Mouse (Mus musculus) v-Abl transformed pro-B cells (cell line): ENCODE results near the gene Vav3.
"Not testable (repeated sequence)": the region's sequence is repeated elsewhere in the genome, so short reads cannot be mapped to it uniquely, and the experiment has no call there.

ENCODE experiments used
- in situ Hi-C, 2 experiments: fragments of 400-800 bp; cut with MboI; formaldehyde crosslinking; loops; one replicate each; pipeline ENCODE4 v1.15.1; 2025; ENCODE audit not compliant: unreplicated experiment in 2 of 2

The Vav3 gene

GRCm38 (mm10) chr3:109438552-109438951 lies 98.1 kb downstream of the Vav3 start:
- in situ Hi-C loops, result no loop called here

DNA sequence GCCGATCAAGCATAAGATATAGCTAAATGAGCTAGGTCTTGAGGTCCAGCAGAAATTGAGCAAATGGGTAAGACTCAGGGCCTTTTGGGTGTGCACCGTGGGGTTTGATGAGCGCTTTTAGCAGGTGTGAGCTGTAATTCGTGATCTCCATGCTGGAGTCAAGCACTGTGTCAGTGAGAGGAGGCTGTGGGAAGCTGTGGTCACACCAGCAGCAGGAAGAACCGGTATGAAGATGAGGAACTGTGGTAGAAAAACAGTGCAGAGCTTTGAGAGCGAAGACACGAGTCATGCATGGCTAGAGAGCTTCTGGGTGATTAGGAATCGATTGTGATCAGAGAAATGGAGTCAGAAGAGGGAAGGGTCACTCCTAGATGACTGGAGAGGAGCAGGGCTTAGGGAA lies 98.8 kb downstream of the Vav3 start:
- in situ Hi-C loops, result no loop called here

DNA sequence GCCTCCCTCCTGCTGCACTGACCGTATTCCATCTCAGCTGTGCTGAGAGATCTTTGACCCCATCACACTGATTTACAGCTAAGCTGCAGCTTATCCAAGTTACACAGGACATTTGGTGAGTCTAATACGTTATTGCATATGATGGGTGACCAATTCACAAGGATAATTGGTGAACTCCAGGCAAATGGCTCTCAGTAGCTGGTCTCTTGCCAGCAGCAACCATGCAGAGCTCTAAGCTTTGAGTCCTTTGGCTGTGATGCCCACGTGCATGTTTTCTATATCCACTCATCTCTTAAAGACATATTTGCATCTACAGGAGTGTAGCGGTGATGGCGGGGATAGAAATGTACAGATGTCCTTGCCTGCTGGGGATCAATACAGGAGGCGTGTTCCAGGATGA lies 99.5 kb downstream of the Vav3 start:
- in situ Hi-C loops, result no loop called here

DNA sequence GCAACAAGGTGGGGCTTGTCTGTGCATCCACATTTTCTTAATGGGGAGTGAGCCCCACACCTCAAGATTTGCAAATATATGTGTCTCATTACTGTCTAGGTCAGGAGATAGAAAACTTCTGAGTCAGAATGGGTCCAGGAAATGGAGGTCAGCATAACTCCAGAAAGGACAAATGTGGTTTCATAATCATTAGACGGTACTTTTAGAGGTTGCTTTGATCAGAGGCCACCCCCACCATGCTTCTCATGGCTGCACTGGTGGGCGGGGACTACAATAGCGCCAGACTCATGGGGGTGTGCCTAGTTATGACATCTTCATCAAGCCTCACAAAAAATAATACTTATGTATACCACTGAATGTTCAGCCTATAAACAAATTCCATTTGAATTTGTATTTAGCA lies 103.6 kb downstream of the Vav3 start:
- in situ Hi-C loops, result no loop called here

- in situ Hi-C loops, result no loop called here
Measured at GRCm38 (mm10) chr3:109446903-109447302, 106.5 kb downstream of the Vav3 start.

GRCm38 (mm10) chr3:109448249-109448648 lies 107.8 kb downstream of the Vav3 start:
- in situ Hi-C loops, result not testable (repeated sequence)

DNA sequence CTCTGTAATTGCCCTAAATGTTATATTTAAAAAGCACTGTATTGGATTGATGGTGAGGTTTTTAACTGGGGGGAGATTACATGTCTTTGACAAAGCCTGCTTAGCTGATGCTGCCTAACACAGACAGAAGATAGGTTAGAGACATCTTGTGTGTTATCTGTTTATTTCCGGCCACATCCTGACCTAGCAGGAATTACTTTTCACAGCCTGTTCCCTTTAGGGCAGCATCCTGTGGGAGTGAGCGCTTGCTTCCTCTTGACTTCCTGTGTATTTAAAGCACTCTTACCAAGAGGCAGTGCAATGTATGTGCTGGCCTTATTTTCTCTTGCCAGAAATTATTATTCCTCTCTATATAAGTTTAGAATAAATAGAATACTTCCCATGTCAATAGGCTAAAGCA lies 111.5 kb downstream of the Vav3 start:
- in situ Hi-C loops, result no loop called here

DNA sequence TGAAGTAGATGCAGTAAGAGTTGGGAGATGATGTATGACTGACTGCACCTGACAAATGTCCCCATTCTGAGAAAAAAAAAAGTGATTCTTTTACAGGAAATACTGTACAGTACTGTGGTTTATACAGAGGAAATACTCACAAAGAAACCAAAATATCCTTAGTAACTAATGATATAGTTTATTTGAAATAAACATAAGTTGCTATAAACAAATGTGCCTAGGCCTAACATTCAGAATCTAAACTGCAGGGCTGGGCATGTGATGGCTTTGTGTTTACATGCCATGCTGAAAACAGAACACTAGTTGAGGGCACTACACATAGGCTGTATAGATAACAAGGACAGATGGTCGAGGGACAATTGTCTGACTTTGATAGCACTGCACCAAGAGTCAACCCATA lies 114.2 kb downstream of the Vav3 start:
- in situ Hi-C loops, result no loop called here

GRCm38 (mm10) chr3:109456340-109456739 lies 115.9 kb downstream of the Vav3 start:
- in situ Hi-C loops, result no loop called here

GRCm38 (mm10) chr3:109463684-109464083 lies 123.2 kb downstream of the Vav3 start:
- in situ Hi-C loops, result no loop called here

- in situ Hi-C loops, result no loop called here
Measured at GRCm38 (mm10) chr3:109464600-109464999, 124.1 kb downstream of the Vav3 start.

DNA sequence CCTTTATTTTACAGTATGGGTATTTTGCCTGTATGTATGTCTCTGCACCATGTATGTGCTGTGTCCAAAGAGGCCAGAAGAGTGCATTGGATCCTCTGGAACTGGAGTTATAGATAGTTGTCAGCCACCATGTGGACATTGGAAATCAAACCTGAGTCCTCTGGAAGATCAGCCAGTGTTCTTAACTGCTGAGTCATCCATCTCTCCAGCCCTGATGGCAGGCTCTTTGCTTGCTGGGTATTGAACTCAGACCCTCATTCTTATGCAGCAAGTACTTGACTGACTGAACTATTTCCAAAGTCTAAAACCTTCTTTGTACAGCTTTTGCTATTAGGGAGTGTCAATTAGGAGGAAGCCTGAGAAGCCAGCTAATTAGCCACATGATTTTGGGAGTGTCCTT lies 126.1 kb downstream of the Vav3 start:
- in situ Hi-C loops, result no loop called here

- in situ Hi-C loops, result no loop called here
Measured at GRCm38 (mm10) chr3:109467288-109467687, 126.8 kb downstream of the Vav3 start.

- in situ Hi-C loops, result no loop called here
Measured at GRCm38 (mm10) chr3:109469465-109469864, 129.0 kb downstream of the Vav3 start.

- in situ Hi-C loops, result no loop called here
Measured at GRCm38 (mm10) chr3:109470651-109471255, 130.3 kb downstream of the Vav3 start.

GRCm38 (mm10) chr3:109476521-109476920 lies 136.1 kb downstream of the Vav3 start:
- in situ Hi-C loops, result loop anchor here (25.0 kb wide), 5 partner anchors 414 to 1014 kb away; partner anchors contain the start of genes 1700013F07Rik (in 1 of the 2) and 5330417C22Rik (in 1 of the 2)

DNA sequence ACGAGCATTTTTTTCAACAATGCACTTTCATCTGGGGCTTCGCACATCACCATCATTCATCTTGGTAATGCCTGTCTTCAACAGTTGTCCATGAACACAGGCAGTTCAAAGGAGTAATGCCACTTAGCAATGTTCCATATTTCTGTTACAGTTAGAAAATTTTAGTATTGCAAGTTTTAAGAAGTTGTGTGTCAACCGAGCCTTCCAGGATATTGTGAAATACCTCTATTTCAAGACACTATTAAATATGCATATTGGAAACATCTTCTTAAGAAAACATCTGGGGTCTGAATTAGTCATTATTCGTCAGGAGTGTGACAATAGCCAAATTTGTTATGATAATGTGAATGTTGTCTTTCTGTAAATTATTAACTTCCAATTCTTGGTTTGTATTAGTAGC lies 137.8 kb downstream of the Vav3 start:
- in situ Hi-C loops, result loop anchor here (25.0 kb wide), 5 partner anchors 416 to 1016 kb away; partner anchors contain the start of genes 1700013F07Rik (in 1 of the 2) and 5330417C22Rik (in 1 of the 2)

DNA sequence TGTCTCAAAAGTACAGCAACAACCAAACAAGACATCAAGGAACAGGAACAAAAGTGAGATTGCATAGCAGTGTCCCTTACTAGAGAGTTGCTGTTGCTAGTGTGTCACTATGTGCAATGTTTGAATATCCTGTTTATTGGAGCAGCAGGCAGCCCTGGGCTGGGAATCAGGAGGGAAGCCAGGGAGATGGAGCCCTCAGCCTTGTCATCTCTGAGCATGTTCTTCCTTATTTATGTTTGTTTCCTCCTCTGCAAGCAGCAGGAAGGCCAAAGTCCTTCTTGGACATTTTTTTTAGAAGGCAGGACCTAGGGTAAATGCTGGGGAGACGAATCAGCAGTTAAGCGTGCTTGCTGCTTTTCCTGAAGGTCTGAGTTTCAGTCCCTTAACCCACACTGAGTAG lies 140.2 kb downstream of the Vav3 start:
- in situ Hi-C loops, result loop anchor here (25.0 kb wide), 5 partner anchors 418 to 1018 kb away; partner anchors contain the start of genes 1700013F07Rik (in 1 of the 2) and 5330417C22Rik (in 1 of the 2)

DNA sequence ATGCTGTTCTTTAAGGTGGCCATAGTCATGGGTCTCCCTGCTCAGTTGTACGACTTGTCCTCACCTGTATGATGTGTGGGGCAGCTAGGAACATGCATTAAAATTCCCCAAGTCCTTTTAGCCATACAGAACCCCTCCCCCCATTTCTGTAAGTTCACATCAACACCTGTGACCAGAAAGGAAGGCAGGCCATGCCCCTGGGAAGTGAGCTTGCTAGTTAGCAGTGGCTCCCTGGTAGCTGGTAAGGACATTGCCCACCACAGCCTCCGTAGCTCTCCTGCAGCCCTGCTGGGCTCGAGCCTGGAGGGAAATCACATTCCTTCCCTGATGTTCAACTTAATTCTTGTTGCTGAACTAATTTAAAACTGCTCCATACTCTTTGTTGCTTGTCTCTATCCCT lies 146.3 kb downstream of the Vav3 start:
- in situ Hi-C loops, result loop anchor here (25.0 kb wide), 5 partner anchors 424 to 1024 kb away; partner anchors contain the start of genes 1700013F07Rik (in 1 of the 2) and 5330417C22Rik (in 1 of the 2)

- in situ Hi-C loops, result loop anchor here (25.0 kb wide), 5 partner anchors 426 to 1026 kb away; partner anchors contain the start of genes 1700013F07Rik (in 1 of the 2) and 5330417C22Rik (in 1 of the 2)
Measured at GRCm38 (mm10) chr3:109487823-109488222, 147.4 kb downstream of the Vav3 start.

DNA sequence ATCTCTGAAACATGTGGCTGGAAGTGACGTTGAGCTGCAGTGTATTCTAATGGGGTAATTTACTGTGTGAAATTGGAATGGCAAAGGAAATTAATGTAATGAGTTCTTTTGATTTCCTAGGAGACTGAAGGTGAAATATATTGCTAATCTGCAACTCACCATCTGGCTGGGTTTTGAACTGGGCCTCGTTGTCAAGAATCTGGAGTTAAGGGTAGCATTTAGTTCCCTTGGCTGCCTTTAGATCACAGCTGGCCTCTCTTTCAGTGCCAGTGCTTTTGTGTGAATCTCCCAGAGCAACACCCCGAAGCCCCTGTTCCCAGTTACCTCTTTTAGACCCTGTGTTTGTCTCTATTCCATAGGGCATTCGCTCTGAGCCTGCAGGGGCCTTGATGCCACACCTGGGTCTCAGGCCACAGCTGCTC lies 148.3 kb downstream of the Vav3 start:
- in situ Hi-C loops, result loop anchor here (25.0 kb wide), 5 partner anchors 426 to 1026 kb away; partner anchors contain the start of genes 1700013F07Rik (in 1 of the 2) and 5330417C22Rik (in 1 of the 2)
